Mouse (Mus musculus) forelimb bud, embryonic 11.5 days (tissue): ENCODE measurements around the gene Gm10563.
"Not testable (repeated sequence)": the region's sequence is repeated elsewhere in the genome, so short reads cannot be mapped to it uniquely, and the experiment has no call there.

Experiments
- DNase-seq: peaks from one replicate; pipeline ENCODE4 v3.0.0-alpha.2; 2012; ENCODE audit warnings: low read depth, low spot score

Gene Gm10563

DNA sequence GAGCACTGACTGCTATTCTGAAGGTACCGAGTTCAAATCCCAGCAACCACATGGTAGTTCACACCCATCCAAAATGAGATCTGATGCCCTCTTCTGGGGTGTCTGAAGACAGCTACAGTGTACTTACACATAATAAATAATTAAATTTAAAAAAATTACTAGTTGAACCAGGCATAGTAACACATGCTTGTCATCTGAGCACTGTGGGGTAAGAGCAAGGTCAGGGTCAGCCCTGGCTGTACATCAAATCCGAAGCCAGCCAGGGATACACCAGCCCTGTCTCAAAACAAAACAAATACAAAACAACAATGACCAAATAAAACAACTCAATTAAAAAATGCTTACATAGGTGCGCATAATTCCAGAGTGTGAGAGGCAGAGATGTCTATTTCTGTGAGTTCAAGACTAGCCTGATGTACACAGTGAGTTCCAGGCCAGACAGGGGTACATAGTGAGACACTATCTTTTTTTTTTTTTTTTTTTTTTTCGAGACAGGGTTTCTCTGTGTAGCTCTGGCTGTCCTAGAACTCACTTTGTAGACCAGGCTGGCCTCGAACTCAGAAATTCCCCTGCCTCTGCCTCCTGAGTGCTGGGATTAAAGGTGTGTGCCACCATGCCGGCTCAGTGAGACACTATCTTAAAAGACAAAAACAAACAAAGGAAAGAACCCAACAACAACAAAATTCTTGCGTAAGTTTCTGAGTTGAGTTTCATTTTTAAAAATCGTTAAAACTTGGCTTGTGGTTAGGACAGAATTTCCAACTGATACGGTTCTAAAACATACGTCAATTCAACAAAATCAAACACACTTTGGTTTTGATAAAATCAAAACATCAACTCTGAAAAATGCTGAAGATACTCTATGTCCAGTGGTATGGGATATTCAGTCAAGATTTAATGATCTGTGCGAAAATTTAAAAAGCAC lies 45.0 kb downstream of the Gm10563 start:
- DNase-seq: no peak

- DNase-seq: no peak
These were observed 46.7 kb downstream of the Gm10563 start for GRCm38 (mm10) chr4:155598536-155598935.

GRCm38 (mm10) chr4:155596606-155597005 lies 48.6 kb downstream of the Gm10563 start:
- DNase-seq: no peak

- no peak for DNase-seq
These were observed 49.4 kb downstream of the Gm10563 start for GRCm38 (mm10) chr4:155595777-155596176.

DNA sequence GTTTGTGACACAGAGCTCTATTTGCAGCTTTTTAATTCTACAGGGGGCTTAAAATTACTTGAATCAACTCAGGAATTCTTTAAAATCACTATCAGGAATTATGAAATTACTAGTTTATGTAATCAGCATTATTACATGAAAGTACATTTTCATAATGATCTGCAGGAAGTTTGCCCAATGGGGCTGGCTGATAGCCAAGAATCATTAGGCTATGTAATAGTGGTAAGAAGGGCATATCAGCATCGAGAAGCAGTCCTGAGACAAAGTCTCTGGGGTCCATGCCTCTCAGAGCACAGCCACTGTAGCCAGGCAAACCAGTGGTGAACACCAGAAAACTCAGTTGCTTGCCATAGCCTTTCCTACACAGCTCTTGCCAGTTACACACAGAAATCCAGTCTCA lies 51.4 kb downstream of the Gm10563 start:
- DNase-seq: no peak

GRCm38 (mm10) chr4:155591012-155591719 lies 54.0 kb downstream of the Gm10563 start:
- no peak for DNase-seq

DNA sequence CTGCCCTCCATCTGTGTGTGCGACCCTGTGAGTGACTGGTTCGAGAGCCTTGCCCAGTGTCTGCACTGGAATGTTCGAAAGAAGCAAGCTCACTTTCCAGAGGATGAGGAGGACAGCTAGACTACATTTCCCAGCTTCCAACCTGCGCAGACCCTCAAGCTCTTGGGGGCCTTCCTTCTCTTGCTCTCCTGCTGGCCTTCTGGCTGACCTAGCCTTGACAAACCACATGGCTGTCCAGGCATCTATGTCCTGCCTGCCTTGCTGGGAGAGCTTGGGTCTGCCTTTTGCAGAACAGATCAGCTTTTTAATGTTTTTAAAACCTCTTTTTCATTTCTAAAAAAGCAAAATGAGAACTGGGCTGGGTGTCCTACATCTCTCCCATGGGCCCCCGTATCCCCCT lies 55.9 kb downstream of the Gm10563 start:
- no peak for DNase-seq

DNA sequence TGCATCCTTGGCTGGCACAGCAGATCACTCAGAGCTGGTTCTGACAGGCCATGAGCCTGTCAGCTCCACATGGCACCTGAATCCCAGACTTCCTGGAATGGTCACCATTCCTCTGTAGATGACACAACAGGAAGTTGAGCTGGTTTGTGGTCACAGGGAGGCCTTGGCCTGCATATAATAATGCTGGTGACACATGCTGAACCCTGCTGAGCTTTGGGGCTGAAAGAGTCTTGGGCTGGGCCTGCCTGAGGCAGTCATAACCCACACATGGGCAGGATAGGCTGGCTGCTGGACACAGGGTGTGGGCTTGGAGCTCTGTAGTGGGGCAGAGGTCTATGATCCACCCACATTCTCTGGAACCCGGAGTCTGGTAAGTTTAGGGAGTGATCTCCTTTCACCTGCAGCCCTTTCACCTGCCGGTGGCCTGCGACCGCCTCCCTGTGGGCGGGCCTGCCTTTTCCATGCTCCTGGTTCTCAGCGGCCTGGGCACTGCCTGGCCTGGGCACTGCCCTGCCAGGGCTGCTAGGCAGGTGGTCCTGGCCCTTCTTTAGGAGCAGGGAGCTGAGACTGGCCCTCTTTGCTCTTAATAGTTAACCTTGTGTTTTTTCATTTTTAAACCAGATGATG lies 62.8 kb downstream of the Gm10563 start:
- DNase-seq: no peak

GRCm38 (mm10) chr4:155580420-155580819 lies 64.8 kb downstream of the Gm10563 start:
- no peak for DNase-seq

GRCm38 (mm10) chr4:155578336-155579125 lies 66.7 kb downstream of the Gm10563 start:
- DNase-seq: no peak

DNA sequence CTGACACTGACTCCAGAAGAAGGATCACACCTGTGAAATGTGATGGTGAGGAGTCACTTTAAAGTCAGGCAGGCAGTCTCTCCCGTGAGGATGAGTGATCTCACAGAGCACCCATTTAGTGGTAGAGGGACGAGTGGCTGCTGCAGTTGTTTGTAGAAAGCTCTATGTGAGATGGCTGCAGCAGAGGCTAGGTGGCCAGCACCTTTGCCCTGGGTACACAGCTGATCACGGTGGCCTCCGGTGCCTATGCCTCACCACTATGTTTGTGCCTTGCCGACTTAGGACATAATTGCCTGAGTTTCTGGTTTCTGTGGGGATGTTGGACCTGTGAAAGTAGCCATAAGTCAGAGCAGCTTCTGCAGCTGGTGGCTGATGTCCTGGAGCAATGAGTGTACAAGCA lies 67.5 kb downstream of the Gm10563 start:
- no peak for DNase-seq

DNA sequence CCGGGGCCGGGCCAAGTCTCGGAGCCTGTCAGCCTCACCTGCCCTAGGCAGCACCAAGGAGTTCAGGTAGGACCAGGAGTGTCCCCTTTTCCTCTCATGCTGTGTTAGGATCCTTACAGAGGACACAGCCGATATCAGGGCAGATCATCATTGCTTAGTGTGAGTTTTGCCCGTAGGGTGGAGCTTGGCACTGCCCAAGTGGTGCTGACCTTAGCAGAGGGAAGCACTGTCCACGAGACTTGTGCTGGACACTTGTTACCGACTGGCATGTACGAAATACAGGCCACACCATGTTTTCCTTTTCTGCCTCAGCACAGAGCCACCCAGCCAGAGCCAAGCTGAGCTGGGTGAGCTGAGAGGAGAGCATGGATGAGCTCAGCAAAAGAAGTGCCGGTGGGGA lies 68.1 kb downstream of the Gm10563 start:
- no peak for DNase-seq

GRCm38 (mm10) chr4:155575521-155575920 lies 69.7 kb downstream of the Gm10563 start:
- DNase-seq: no peak

DNA sequence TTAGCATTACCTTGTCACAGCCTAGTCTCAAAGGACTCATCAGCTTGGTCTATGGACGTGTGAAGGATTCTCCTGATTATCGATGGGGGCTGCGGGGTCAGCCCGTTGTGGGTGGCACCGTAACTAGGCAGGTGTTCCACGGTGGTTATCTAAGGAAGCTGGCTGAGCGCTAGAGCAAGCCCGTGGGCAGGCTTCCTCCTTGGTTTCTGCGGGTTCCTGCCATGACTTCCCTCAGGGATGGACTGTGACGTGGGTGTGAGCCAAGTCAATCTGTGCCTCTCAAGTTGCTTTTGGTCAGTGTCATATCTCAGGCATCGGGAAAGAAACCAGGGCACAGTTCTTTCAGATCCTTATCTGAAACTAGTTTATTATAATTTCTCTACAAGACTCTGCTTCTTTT lies 70.3 kb downstream of the Gm10563 start:
- DNase-seq: no peak

GRCm38 (mm10) chr4:155573876-155574275 lies 71.3 kb downstream of the Gm10563 start:
- DNase-seq: no peak

DNA sequence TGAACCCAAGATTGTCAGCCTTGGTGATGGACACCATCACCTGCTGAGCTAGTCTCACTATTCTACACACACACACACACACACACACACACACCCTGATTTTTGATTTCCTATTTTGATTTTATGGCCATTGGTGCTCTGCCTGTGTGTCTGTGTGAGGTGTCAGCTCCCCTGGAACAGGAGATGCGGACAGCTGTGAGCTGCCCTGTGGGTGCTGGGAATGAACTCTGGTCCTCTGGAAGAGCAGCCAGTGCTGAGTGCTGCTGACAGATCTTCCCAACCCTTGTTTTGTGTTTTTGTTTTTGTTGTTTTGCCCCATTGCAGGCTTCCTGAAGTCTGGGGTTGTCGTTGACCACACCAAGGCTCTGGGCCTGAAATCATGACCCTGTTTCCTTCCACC lies 72.1 kb downstream of the Gm10563 start:
- no peak for DNase-seq

DNA sequence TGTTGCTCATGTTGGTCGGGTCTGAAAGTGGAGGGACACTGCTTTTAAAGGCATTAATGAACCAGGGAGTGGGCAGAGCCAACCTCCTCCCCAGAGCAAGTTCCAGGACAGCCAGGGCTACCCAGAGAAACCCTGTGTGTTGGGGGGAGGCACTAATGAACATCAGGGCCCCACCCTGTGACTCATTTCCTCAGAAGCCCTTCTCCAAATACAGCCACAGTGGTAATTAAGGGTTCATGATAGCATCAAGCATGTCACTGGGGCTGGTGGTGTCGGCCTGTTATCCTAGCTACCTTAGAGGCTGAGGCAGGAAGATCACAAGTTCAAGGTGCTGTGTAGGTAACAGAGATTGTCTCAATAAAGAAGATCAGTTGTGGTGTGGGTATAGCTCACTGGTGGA lies 73.8 kb downstream of the Gm10563 start:
- no peak for DNase-seq

DNA sequence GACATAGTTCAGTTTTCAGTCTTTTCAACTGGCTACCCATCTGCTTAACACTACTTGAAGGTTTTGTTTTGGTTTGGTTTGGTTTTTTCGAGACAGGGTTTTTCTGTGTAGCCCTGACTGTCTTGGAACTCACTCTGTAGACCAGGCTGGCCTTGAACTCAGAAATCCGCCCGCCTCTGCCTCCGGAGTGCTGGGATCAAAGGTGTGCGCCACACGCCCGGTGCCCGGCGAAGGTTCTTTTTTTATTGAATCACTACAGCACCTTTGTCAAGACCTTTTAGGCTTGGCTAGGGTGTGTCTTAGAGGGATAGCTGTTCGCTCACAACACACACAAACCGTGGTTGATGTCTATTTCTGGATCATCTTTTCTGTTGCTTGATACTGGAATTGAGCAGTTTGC lies 74.9 kb downstream of the Gm10563 start:
- not testable (repeated sequence) for DNase-seq

DNA sequence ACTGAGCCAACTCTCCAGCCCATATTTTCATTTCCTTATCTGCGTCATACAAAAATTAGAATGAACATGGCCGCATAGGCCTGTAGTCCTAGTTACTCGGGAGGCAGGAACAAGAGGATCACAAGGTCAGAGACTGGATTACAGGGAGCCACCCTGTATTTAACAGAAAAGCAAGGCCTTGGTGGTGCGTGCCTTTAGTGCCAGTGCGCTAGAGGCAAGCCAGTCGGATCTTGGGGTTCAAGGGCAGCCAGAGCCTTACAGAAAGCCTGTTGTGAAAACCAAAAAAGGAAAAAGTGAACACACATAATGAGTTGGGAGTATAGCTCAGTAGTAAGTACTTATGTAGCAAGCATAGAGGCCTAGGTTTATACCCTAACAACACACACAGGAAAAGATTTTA lies 75.4 kb downstream of the Gm10563 start:
- no peak for DNase-seq

- no peak for DNase-seq
These were observed 76.4 kb downstream of the Gm10563 start for GRCm38 (mm10) chr4:155568632-155569370.

DNA sequence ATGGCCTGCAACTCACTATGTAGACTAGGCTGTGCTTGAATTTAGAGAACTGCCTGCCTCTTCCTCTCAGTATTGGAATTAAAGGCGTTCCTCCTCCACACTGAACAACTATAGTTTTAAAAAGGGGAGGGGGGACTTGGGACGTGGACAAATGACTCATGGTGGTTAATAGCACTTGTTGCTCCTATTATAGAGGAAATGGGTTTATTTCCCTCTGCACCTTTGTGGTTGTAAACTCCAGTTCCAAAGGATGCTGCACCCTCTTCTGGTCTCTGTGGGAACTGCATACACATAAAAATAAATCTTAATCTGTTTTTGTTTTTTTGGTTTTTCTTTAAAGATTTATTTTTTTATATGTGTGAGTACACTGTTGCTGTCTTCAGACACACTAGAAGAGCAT lies 77.0 kb downstream of the Gm10563 start:
- peak; percentile 31 for DNase-seq
